In the genomic region with DNA sequence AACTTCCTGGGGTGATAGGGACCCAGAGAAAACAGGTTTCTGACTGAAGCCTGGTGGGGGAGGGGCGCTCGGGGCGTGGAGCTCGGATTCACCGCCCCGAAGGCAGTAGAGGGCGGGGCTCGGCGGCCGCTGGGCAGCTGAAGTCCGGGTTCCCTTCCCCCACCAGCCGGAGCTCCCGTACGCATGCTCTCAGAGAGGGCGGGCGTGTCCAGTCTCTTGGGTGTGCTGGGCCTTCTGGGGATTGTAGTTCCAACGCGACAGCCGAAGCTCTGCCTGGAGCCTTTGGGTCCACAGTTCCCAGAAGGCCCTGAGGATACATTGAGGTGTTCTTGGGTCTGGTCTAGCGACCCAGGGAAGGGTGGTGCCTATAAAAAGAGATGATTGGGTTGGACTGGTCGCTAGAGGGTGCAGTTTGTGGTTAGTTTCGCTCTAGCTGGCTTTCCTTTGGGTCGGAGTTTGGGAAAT, we compare ENCODE assay signal across 1 mouse cellular context.
TF ChIP-seq lines count a peak whose summit lies in the region.

No protein-coding gene starts in this region.

TF ChIP-seq in CH12.LX, 34 proteins besides CTCF, POLR2A, EP300 and RAD21:
- TF ChIP-seq USF2 (conservative IDR thresholded peaks at IDR 0.05; ENCODE audit: low read depth, low read length) (no peak), BHLHE40 (IDR thresholded peaks at IDR 0.05; ENCODE audit: low read depth, low read length) (peak; percentile 57), TCF12 (IDR thresholded peaks at IDR 0.05; ENCODE audit: low read depth, low read length) (no peak; the same call in 1 of the 2 replicates), GABPA (IDR thresholded peaks at IDR 0.05; ENCODE audit: insufficient replicate concordance, low read depth, low read length) (peak; percentile 60; the same call in 1 of the 2 replicates), ETS1 (conservative IDR thresholded peaks at IDR 0.05; ENCODE audit: low read depth, low read length) (no peak), USF1 (IDR thresholded peaks at IDR 0.05; ENCODE audit: low read depth, low read length) (no peak), NRF1 (IDR thresholded peaks at IDR 0.05; ENCODE audit: low read depth, low read length) (peak; percentile 99), MAFK (IDR thresholded peaks at IDR 0.05; ENCODE audit: insufficient replicate concordance, low read length) (no peak), JUN (IDR thresholded peaks at IDR 0.05; ENCODE audit: insufficient read depth, low read depth, low read length) (no peak), HCFC1 (IDR thresholded peaks at IDR 0.05; ENCODE audit: low read depth, low read length) (peak; percentile 99), KAT2A (IDR thresholded peaks at IDR 0.05; ENCODE audit: insufficient replicate concordance, low read length) (peak; percentile 95; the same call in 1 of the 2 replicates), MYC (IDR thresholded peaks at IDR 0.05; ENCODE audit: low read depth, low read length) (0 out of 2 replicates have a peak, but pooled peaks have one; percentile 34), SMC3 (IDR thresholded peaks at IDR 0.05; ENCODE audit: low read depth, low read length) (peak; percentile 46), CHD2 (IDR thresholded peaks at IDR 0.05; ENCODE audit: low read length) (peak; percentile 96), RCOR1 (conservative IDR thresholded peaks at IDR 0.05; ENCODE audit: low read depth, low read length) (no peak), NELFE (IDR thresholded peaks at IDR 0.05; ENCODE audit: low read depth, low read length) (peak; percentile 42; the same call in 1 of the 2 replicates), E2F4 (IDR thresholded peaks at IDR 0.05; ENCODE audit: insufficient replicate concordance, low read depth, low read length) (no peak), JUND (conservative IDR thresholded peaks at IDR 0.05; ENCODE audit: low read depth, low read length) (no peak), ZNF384 (IDR thresholded peaks at IDR 0.05; ENCODE audit: low read depth, low read length) (no peak), UBTF (IDR thresholded peaks at IDR 0.05; ENCODE audit: low read depth, low read length) (no peak), CHD1 (IDR thresholded peaks at IDR 0.05; ENCODE audit: low read depth, low read length) (no peak), MAZ (IDR thresholded peaks at IDR 0.05; ENCODE audit: low read depth, low read length) (peak; percentile 64; the same call in 1 of the 2 replicates), POLR2AphosphoS2 (IDR thresholded peaks at IDR 0.05; ENCODE audit: low read depth, low read length) (no peak), IRF4 (IDR thresholded peaks at IDR 0.05; ENCODE audit: low read depth, low read length) (peak; percentile 56), ELF1 (IDR thresholded peaks at IDR 0.05; ENCODE audit: low read depth, low read length) (peak; percentile 82), ZKSCAN1 (IDR thresholded peaks at IDR 0.05; ENCODE audit: borderline replicate concordance, low read depth, low read length) (no peak), ZC3H11A (IDR thresholded peaks at IDR 0.05; ENCODE audit: low read depth, low read length) (no peak), MEF2A (IDR thresholded peaks at IDR 0.05; ENCODE audit: borderline replicate concordance, low read depth, low read length) (peak; percentile 76; the same call in 1 of the 2 replicates), MAX (IDR thresholded peaks at IDR 0.05; ENCODE audit: low read length) (no peak; the same call in 1 of the 2 replicates), SIN3A (IDR thresholded peaks at IDR 0.05; ENCODE audit: low read length) (peak; percentile 53; the same call in 1 of the 2 replicates), TBP (conservative IDR thresholded peaks at IDR 0.05; ENCODE audit: low read depth, low read length) (peak; percentile 84; the same call in 1 of the 2 replicates), MXI1 (IDR thresholded peaks at IDR 0.05; ENCODE audit: low read depth, low read length) (no peak), PAX5 (IDR thresholded peaks at IDR 0.05; ENCODE audit: low read length) (no peak), ZMIZ1 (IDR thresholded peaks at IDR 0.05; ENCODE audit: low read depth, low read length) (no peak)
